Mouse (Mus musculus) CH12.LX (cell line): ENCODE data around the gene Pde11a.

Source experiments
- CTCF ChIP-seq, 2 experiments: IDR thresholded peaks in 1 of 2; conservative IDR thresholded peaks in 1 of 2; 2 replicates each; pipeline ENCODE4 v1.5.1; 2011 to 2012; ENCODE audit warnings: low read depth in 2 of 2, low read length in 2 of 2, improper control_type of control experiment in 1 of 2, inconsistent platforms in 1 of 2, mild to moderate bottlenecking in 1 of 2, moderate library complexity in 1 of 2
- EP300 ChIP-seq: IDR thresholded peaks from 2 replicates; pipeline ENCODE4 v1.6.1; 2011; ENCODE audit warnings: low read length, improper control_type of control experiment
- JUN ChIP-seq: IDR thresholded peaks from 2 replicates; pipeline ENCODE4 v1.6.1; 2011; ENCODE audit warnings: low read depth, mild to moderate bottlenecking, low read length, improper control_type of control experiment, moderate library complexity; ENCODE audit not compliant: insufficient read depth
- MAFK ChIP-seq: IDR thresholded peaks from 2 replicates; pipeline ENCODE4 v1.6.1; 2011; ENCODE audit warnings: low read length, improper control_type of control experiment; ENCODE audit not compliant: insufficient replicate concordance
- NELFE ChIP-seq: IDR thresholded peaks from 2 replicates; pipeline ENCODE4 v1.6.1; 2011; ENCODE audit warnings: low read depth, low read length, improper control_type of control experiment
- USF2 ChIP-seq: conservative IDR thresholded peaks from 2 replicates; pipeline ENCODE4 v1.6.1; 2011; ENCODE audit warnings: low read depth, low read length, improper control_type of control experiment

GRCm38 (mm10) chr2:76285150-76285549, 53.4 kb downstream of the Pde11a start:
- TF ChIP-seq EP300 (no peak), USF2 (no peak), MAFK (no peak), JUN (no peak), CTCF (conservative IDR thresholded peaks at IDR 0.05 in 1 of 2, IDR thresholded peaks at IDR 0.05 in 1 of 2; ENCODE audit: low read depth in 2 of 2, low read length in 2 of 2) (peak; percentile 31 to 37; a peak in 2 of 4 replicates), NELFE (no peak)
